Mouse (Mus musculus): ENCODE measurements at regions not wholly inside any gene's neighbourhood (a gene's known extent, or its start where the extent isn't known, plus 50 kb on each side); places are given as distances from the start of the nearest gene placed in this dataset.

DNA sequence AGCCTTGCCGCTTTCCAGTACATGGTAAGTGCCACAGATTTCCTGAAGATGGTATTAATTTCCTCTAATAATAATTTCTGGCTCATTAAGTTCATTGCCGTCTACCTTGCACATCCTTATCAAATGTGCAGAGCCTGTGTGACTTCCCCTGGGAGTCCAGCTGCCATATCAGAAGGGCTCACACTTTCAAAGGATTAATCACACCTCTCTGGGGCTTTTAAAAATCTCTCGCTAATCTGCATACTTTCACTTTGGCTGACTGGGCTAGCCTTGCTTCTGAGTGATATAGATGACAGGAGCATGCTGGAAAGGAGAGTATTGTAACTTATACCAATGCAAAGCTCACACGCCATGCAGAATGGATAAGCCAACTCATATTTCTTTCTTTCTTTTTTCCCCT is 282.8 kb downstream of the Efnb2 start:
- no peaks in the 10 kb centered on the region for H3K27me3 ChIP-seq (replicated peaks; ENCODE audit: control insufficient read depth, insufficient read depth, low read length)
- no peaks in the 10 kb centered on the region for H3K36me3 ChIP-seq (ENCODE audit: control insufficient read depth, insufficient read depth)
- H3K9me3 ChIP-seq (ENCODE audit: control insufficient read depth, low read length) = no peaks in the 10 kb centered on the region
- H3K9ac ChIP-seq (replicated peaks; ENCODE audit: low read depth, low read length) = no peak overlapping the region
- no peak overlapping the region for H3K4me2 ChIP-seq (ENCODE audit: low read length)
- H3K4me3 ChIP-seq (replicated peaks; ENCODE audit: low read length) = no peak overlapping the region
- 44% methylated on average over 4 of the region's 4 CpGs for WGBS
- H3K27ac ChIP-seq (ENCODE audit: low read length) = no peak overlapping the region
- ATAC-seq = peak; percentile 42; the same call in 1 of the 2 replicates
- peaks cover 2% of the 10 kb centered on the region; the same call in 1 of the 2 replicates for H3K4me1 ChIP-seq (replicated peaks; ENCODE audit: control insufficient read depth, insufficient read depth, low read length)

DNA sequence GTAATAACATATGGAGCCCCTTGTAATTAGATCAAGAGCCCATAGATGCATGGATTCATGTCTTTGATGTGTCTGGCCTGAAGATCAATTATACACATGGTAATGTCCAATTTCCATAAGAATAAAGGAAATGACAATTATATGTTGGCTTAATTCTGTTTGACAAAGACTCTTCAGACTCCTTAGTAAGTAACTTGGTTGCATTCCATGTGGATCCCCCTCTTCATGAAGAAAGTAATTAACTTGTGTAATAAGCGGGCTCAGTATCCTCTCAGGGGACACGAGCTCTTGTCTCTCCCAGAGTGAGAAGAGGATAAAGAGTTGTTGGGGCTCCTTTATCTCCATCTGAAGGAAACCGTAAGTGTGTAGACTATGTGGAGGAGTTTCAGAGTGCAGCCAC is 284.3 kb downstream of the Efnb2 start:
- ATAC-seq = peak; percentile 59
- H3K27me3 ChIP-seq (replicated peaks; ENCODE audit: control insufficient read depth, insufficient read depth, low read length) = no peaks in the 10 kb centered on the region
- no peak overlapping the region for H3K27ac ChIP-seq (ENCODE audit: low read length)
- no peak overlapping the region for H3K4me2 ChIP-seq (ENCODE audit: low read length)
- WGBS = 23% methylated on average over 3 of the region's 3 CpGs
- H3K36me3 ChIP-seq (ENCODE audit: control insufficient read depth, insufficient read depth) = no peaks in the 10 kb centered on the region
- no peak overlapping the region for H3K9ac ChIP-seq (replicated peaks; ENCODE audit: low read depth, low read length)
- no peaks in the 10 kb centered on the region for H3K9me3 ChIP-seq (ENCODE audit: control insufficient read depth, low read length)
- no peak overlapping the region for H3K4me3 ChIP-seq (replicated peaks; ENCODE audit: low read length)
- H3K4me1 ChIP-seq (replicated peaks; ENCODE audit: control insufficient read depth, insufficient read depth, low read length) = peaks cover 2% of the 10 kb centered on the region; the same call in 1 of the 2 replicates

DNA sequence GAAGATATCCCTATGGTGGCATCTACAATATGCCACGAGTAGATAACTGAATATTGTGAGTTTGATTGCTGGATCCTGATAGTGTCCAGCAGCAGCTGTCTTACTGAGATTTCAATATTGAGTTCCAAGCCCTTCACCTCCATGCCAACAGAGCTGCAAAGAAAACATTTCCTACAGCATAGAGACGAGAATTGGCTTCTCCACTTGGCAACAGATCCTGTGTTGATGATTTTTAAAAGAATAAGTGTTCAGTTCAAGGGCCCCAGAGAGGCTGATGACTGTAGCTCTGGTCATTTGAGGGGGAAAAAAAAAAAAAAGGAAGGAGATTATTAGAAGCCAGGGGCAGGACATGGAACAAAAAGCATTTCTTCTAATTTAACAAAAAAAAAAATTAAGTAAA is 284.7 kb downstream of the Efnb2 start:
- H3K9ac ChIP-seq (replicated peaks; ENCODE audit: low read depth, low read length) = no peak overlapping the region
- ATAC-seq = peak; percentile 72
- peaks cover 2% of the 10 kb centered on the region; the same call in 1 of the 2 replicates for H3K4me1 ChIP-seq (replicated peaks; ENCODE audit: control insufficient read depth, insufficient read depth, low read length)
- no peaks in the 10 kb centered on the region for H3K27me3 ChIP-seq (replicated peaks; ENCODE audit: control insufficient read depth, insufficient read depth, low read length)
- no peak overlapping the region for H3K4me3 ChIP-seq (replicated peaks; ENCODE audit: low read length)
- no peaks in the 10 kb centered on the region for H3K36me3 ChIP-seq (ENCODE audit: control insufficient read depth, insufficient read depth)
- no peak overlapping the region for H3K4me2 ChIP-seq (ENCODE audit: low read length)
- no peak overlapping the region for H3K27ac ChIP-seq (ENCODE audit: low read length)
- 29% methylated on average over 2 of the region's 2 CpGs for WGBS
- no peaks in the 10 kb centered on the region for H3K9me3 ChIP-seq (ENCODE audit: control insufficient read depth, low read length)

DNA sequence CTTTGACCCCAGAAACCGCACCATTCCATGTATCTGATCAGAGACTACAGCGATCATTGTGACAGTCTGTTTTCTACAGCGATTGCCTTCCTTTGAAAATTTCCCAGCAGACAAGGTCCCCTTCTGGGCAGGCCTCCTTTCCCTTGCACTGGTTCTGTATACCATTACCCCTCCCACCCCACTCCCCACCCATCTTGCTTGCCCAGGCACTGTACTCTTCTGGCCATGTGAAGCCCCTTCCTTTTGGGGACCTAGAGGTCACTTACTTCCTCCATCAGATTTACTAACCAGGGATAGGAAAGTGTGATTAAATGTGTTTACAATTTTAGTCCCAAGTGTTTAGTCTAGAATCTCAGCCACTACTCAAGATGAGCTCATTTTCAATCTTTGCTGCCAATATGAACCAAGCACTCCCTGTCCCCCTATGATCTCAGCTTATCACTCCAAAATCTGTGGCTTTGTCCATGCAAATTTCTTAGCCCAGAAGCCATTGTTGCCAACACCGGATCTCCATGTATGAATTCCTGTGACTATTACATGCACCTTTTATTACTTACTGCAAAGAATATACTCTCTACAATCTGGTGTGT is 293.7 kb downstream of the Efnb2 start:
- Histone ChIP-seq H3K9me3 (ENCODE audit: control insufficient read depth, low read length) (no peaks in the 10 kb centered on the region), H3K4me2 (ENCODE audit: low read length) (no peak overlapping the region), H3K27ac (ENCODE audit: low read length) (no peak overlapping the region), H3K4me1 (replicated peaks; ENCODE audit: control insufficient read depth, insufficient read depth, low read length) (no peaks in the 10 kb centered on the region), H3K27me3 (replicated peaks; ENCODE audit: control insufficient read depth, insufficient read depth, low read length) (no peaks in the 10 kb centered on the region), H3K9ac (replicated peaks; ENCODE audit: low read depth, low read length) (no peak overlapping the region), H3K4me3 (replicated peaks; ENCODE audit: low read length) (no peak overlapping the region), H3K36me3 (ENCODE audit: control insufficient read depth, insufficient read depth) (no peaks in the 10 kb centered on the region)
- WGBS = 72% methylated on average over 4 of the region's 4 CpGs
- ATAC-seq = no peak

DNA sequence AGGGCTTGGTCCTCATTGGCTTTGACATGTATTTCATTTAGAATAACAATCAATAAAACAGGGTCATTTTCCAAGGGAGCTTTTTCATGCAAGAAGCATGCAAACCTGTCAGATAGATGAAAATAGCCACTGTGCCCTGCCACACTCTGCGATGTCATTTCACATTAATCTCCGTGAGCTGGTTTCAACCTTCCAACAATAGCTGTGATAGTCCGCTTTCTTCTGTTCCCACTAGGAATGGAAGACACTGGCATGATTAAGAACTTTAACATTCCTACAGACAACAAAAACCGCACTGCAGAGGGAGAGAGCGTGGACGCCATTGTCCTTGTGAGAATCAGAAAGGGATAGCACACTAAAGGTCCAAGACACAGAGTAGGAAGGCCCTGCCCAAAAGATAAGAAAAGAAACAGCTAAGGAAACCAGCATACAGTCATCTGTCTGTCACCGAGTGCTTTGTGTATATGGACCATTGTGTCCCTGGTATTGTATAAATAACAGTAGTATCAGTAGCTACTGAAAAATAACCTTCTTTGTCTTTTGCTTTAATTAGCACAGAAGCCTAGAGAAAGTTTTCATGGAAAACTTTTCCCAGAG is 299.0 kb downstream of the Efnb2 start:
- H3K9ac ChIP-seq (replicated peaks; ENCODE audit: low read depth, low read length) = no peak overlapping the region
- no peak overlapping the region for H3K27ac ChIP-seq (ENCODE audit: low read length)
- no peak overlapping the region for H3K4me3 ChIP-seq (replicated peaks; ENCODE audit: low read length)
- no peaks in the 10 kb centered on the region for H3K36me3 ChIP-seq (ENCODE audit: control insufficient read depth, insufficient read depth)
- H3K9me3 ChIP-seq (ENCODE audit: control insufficient read depth, low read length) = no peaks in the 10 kb centered on the region
- no peak overlapping the region for H3K4me2 ChIP-seq (ENCODE audit: low read length)
- H3K27me3 ChIP-seq (replicated peaks; ENCODE audit: control insufficient read depth, insufficient read depth, low read length) = no peaks in the 10 kb centered on the region
- no peaks in the 10 kb centered on the region for H3K4me1 ChIP-seq (replicated peaks; ENCODE audit: control insufficient read depth, insufficient read depth, low read length)
- 66% methylated on average over 7 of the region's 7 CpGs for WGBS
- no peak for ATAC-seq

DNA sequence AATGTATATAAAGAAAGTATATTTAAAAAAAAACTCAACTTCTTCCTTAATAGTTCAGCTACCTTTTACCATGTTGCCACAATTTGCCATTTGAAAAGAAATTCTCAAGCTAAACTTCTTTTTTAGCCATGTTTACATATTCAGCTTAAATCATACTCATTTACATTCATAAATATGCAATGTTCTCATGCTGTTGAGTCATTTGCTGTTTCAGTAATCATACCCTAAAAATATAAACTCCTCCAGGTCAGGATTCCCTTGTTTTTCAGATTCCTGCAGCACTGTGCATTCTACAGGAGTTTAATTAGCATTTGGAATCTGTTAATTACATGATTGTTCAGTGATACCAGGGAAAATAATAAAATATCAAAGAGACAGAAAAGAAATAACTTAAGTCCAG is 300.5 kb downstream of the Efnb2 start:
- no peak for ATAC-seq
- H3K36me3 ChIP-seq (ENCODE audit: control insufficient read depth, insufficient read depth) = no peaks in the 10 kb centered on the region

DNA sequence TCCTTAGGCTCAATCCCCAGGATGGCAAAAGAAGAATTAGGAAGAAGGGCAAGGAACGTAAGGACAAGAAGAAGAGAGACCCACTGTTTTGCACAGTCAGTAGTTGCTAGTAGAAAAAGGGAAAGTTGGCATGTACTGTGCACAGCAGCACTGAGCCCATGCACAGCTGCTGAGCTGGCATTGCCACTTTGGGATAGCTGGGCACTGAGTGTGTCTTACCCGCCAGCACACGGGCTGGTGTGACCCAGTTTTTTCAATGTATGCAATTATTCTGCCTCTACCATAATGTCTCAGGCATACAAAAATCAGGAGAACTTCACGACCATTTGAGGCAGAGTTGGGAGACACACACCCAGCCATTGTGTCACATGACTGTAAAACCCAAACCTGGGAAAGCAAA is 306.1 kb downstream of the Efnb2 start:
- H3K27ac ChIP-seq (ENCODE audit: low read length) = no peak overlapping the region
- H3K9ac ChIP-seq (replicated peaks; ENCODE audit: low read depth, low read length) = no peak overlapping the region
- H3K4me2 ChIP-seq (ENCODE audit: low read length) = no peak overlapping the region
- peaks cover 5% of the 10 kb centered on the region; the same call in 1 of the 2 replicates for H3K4me1 ChIP-seq (replicated peaks; ENCODE audit: control insufficient read depth, insufficient read depth, low read length)
- H3K36me3 ChIP-seq (ENCODE audit: control insufficient read depth, insufficient read depth) = no peaks in the 10 kb centered on the region
- no peaks in the 10 kb centered on the region for H3K27me3 ChIP-seq (replicated peaks; ENCODE audit: control insufficient read depth, insufficient read depth, low read length)
- no peaks in the 10 kb centered on the region for H3K9me3 ChIP-seq (ENCODE audit: control insufficient read depth, low read length)
- no peak overlapping the region for H3K4me3 ChIP-seq (replicated peaks; ENCODE audit: low read length)
- ATAC-seq = peak; percentile 28; the same call in 1 of the 2 replicates
- WGBS = 44% methylated on average over 4 of the region's 4 CpGs

More for the DNA sequence above, 300.5 kb downstream of the Efnb2 start:
- H3K9me3 ChIP-seq (ENCODE audit: control insufficient read depth, low read length) = no peaks in the 10 kb centered on the region
- no peak overlapping the region for H3K9ac ChIP-seq (replicated peaks; ENCODE audit: low read depth, low read length)
- no peak overlapping the region for H3K4me3 ChIP-seq (replicated peaks; ENCODE audit: low read length)
- no peak overlapping the region for H3K4me2 ChIP-seq (ENCODE audit: low read length)
- H3K4me1 ChIP-seq (replicated peaks; ENCODE audit: control insufficient read depth, insufficient read depth, low read length) = no peaks in the 10 kb centered on the region
- no peaks in the 10 kb centered on the region for H3K27me3 ChIP-seq (replicated peaks; ENCODE audit: control insufficient read depth, insufficient read depth, low read length)
- H3K27ac ChIP-seq (ENCODE audit: low read length) = no peak overlapping the region

DNA sequence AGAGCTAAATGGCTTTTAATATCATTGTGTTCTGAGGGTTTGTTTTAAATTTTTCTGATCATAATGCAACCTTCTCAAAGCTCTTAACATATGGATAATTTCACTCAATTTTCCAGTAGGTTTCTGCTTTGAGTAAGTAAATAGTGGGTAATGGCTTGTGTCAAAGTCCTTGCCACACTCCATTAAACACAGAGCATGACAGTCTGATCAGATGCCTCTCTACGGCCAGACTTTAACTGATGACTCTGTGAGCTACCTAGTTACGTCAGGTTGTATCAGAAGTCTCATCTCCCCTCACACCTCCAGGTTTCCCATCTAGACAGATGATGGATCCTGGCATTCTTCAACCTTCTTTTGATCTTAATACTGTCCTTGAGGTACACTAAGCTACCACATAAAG is 316.4 kb downstream of the Efnb2 start:
- Histone ChIP-seq H3K9me3 (ENCODE audit: control insufficient read depth, low read length) (no peaks in the 10 kb centered on the region), H3K4me3 (replicated peaks; ENCODE audit: low read length) (no peak overlapping the region), H3K4me2 (ENCODE audit: low read length) (no peak overlapping the region), H3K27me3 (replicated peaks; ENCODE audit: control insufficient read depth, insufficient read depth, low read length) (no peaks in the 10 kb centered on the region), H3K4me1 (replicated peaks; ENCODE audit: control insufficient read depth, insufficient read depth, low read length) (no peaks in the 10 kb centered on the region), H3K27ac (ENCODE audit: low read length) (no peak overlapping the region), H3K9ac (replicated peaks; ENCODE audit: low read depth, low read length) (no peak overlapping the region), H3K36me3 (ENCODE audit: control insufficient read depth, insufficient read depth) (no peaks in the 10 kb centered on the region)
- no peak for ATAC-seq
- WGBS = 83% methylated on average over 2 of the region's 2 CpGs

DNA sequence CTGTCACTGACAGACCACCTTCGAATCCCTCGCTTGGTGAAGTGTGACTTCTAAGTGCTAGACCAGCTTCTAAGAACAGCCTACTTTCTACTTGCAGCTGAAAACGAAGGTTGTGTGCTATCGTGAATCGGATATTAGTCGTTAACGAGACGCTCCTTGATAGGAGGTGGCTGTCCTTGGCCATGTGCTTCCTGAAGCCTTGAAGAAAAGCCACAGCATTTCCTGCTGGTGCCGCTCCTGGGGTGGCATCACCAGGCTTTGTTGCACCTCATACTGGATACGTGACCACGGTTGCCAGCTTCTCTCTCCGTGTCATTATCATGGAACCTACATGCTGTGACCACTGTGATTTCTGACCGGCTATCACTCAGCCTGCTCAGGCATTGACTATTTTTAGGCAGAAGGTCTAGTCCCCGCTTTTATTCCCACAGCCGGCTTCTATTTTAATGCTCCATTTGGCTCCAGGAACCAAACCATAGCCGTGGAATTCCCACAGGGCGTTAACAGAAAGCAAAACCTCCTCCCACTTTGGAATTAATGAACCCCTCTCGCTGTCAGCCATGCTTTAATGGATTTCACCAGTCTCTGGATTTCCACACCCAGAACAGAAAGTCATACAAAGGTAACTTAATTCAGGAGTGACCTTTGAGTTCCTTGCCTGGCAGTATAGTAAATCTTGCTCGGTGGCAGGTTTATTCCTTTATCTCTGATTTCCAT is 325.6 kb downstream of the Efnb2 start:
- no peak for ATAC-seq
- Histone ChIP-seq H3K4me2 (ENCODE audit: low read length) (no peak overlapping the region), H3K27me3 (replicated peaks; ENCODE audit: control insufficient read depth, insufficient read depth, low read length) (no peaks in the 10 kb centered on the region), H3K9me3 (ENCODE audit: control insufficient read depth, low read length) (no peaks in the 10 kb centered on the region), H3K9ac (replicated peaks; ENCODE audit: low read depth, low read length) (no peak overlapping the region), H3K4me1 (replicated peaks; ENCODE audit: control insufficient read depth, insufficient read depth, low read length) (peaks cover 8% of the 10 kb centered on the region; the same call in 1 of the 2 replicates), H3K4me3 (replicated peaks; ENCODE audit: low read length) (no peak overlapping the region), H3K36me3 (ENCODE audit: control insufficient read depth, insufficient read depth) (no peaks in the 10 kb centered on the region), H3K27ac (ENCODE audit: low read length) (no peak overlapping the region)
- WGBS = 59% methylated on average over 19 of the region's 19 CpGs

All from forebrain, embryonic 16.5 days (tissue).